Mouse (Mus musculus) forebrain, embryonic 10.5 days (tissue): ENCODE data around the gene Thsd7b. TPM values are rescaled to one million over a fixed set of nuclear protein-coding genes. Genes with fewer than 3 reads are reported as not detected.

Source experiments
- DNase-seq: peaks from one replicate; pipeline ENCODE4 v3.0.0-alpha.2; 2017; ENCODE audit warnings: low spot score; ENCODE audit errors: extremely low spot score
- H3K27ac ChIP-seq: fragments of 300-500 bp; sonication (generic); 2 replicates; pipeline ENCODE4 v1.5.1; 2016; ENCODE audit warnings: mild to moderate bottlenecking
- H3K27me3 ChIP-seq: fragments of 300-500 bp; sonication (generic); 2 replicates; pipeline ENCODE4 v1.6.1; 2016; ENCODE audit warnings: mild to moderate bottlenecking; ENCODE audit not compliant: poor library complexity, severe bottlenecking
- H3K36me3 ChIP-seq: fragments of 300-500 bp; sonication (generic); replicated peaks from 2 replicates; pipeline ENCODE4 v1.6.1; 2016; ENCODE audit warnings: mild to moderate bottlenecking, moderate library complexity
- H3K4me1 ChIP-seq: fragments of 300-500 bp; sonication (generic); 2 replicates; pipeline ENCODE4 v1.6.1; 2016
- H3K4me3 ChIP-seq: fragments of 300-500 bp; sonication (generic); 2 replicates; pipeline ENCODE4 v1.5.1; 2016; ENCODE audit warnings: mild to moderate bottlenecking, moderate library complexity
- H3K9me3 ChIP-seq: fragments of 300-500 bp; sonication (generic); 2 replicates; pipeline ENCODE4 v1.6.1; 2016; ENCODE audit warnings: mild to moderate bottlenecking, moderate library complexity
- WGBS: fragments of 180-500 bp; shearing (Covaris S2); methylation state at CpG from one replicate; pipeline ENCODE4 v1.1.7; 2016; 5-methylcytosine and 5-hydroxymethylcytosine counted together
- polyA plus RNA-seq: library from polyadenylated mRNA; unstranded; fragments of >200 nt; fragmentation: Nextera tagmentation; extraction: Ambion mirVana; gene quantifications from 2 replicates; pipeline ENCODE4 v1.2.1, GENCODE M21; 2016

The Thsd7b gene
- polyA plus RNA-seq, 1 experiment from 2014 or later, result 1.5 TPM

DNA sequence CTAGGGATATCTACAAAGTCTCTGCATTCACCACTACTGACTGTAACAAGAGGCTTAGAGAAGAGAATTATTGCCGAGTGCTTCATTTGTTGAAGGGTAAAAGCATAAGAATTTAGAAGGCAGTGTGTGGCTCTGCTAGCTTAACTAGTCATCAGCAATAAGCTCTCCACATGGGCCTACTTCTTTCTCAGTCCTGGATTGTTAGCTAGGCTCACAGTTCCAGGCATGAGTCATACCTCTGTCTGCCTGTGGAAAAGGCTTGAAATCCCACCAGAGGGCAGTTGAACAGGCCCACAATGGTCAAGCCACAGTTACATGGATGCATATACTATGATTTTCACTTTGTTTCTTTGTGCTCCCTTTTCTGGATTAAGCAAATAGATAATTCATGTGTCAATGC, 138.5 kb downstream of the Thsd7b start:
- Histone ChIP-seq H3K27me3 (no peaks in the 10 kb centered on the region), H3K27ac (no peak overlapping the region), H3K36me3 (no peaks in the 10 kb centered on the region), H3K9me3 (no peaks in the 10 kb centered on the region), H3K4me3 (no peak overlapping the region), H3K4me1 (no peaks in the 10 kb centered on the region)
- WGBS, result 93% methylated on average over 1 of the region's 1 CpGs
- DNase-seq, result no peak

DNA sequence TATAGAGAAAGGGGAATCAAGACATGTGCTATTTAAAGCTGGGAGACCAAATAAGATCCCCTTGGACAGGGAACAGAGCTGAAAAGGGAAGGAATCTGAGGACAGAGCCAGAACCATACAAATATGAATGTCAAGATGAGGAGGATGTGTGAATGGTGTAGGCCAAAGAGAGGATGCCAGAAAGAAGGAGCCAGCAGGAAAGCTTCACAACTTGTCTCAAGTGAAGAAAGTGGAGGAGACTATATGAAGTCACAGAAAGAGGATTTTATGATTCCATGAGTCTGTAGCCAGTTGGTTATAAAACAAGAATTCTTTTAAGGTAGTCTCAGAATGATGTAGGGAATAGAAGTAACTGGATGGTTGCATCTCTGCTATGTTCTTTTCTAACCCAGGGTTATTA, 148.5 kb downstream of the Thsd7b start:
- DNase-seq, result no peak
- H3K27me3 ChIP-seq, result no peaks in the 10 kb centered on the region

DNA sequence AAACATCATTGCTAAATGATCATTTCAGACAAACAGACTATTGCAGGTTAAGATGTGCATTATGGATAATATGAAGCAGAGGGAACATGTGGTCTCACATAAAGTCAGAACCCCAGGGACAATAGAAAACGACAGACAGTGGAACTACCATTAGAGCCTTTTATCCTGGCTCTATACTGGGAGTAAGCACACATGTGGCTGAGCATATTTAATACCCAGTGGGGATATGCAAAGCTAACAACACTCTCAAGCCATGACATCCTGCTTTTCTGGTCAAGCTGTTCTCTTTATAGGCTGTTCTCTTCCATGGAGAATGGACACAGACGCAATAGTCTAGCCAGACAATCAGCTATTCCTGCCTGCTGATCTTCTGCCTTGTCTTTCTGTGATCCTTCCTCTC, 191.3 kb downstream of the Thsd7b start:
- DNase-seq, result no peak
- 81% methylated on average over 2 of the region's 2 CpGs for WGBS
- H3K27ac ChIP-seq, result no peak overlapping the region

More for the DNA sequence above, 148.5 kb downstream of the Thsd7b start:
- Histone ChIP-seq H3K4me3 (no peak overlapping the region), H3K36me3 (no peaks in the 10 kb centered on the region), H3K4me1 (no peaks in the 10 kb centered on the region), H3K9me3 (no peaks in the 10 kb centered on the region), H3K27ac (no peak overlapping the region)

DNA sequence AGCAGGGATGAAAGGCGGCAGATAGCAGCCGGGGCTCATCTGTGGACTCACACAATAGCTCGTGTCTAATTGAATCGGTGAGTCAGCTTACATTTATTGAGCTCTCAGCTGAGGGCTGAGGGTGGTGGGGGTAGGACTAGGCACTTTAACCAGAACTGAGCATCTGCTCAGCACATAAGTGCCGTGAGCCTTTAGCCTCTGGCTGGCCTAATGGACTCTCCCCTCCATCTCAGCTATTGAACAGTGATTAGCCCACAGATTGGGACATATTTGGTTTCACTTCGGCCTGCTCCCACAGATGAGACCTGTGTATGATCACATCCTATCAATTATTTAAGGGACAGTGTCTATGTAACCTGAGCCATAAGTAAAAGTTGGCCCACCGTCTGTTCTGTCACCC, 200.4 kb downstream of the Thsd7b start:
- Histone ChIP-seq H3K9me3 (no peaks in the 10 kb centered on the region), H3K27me3 (no peaks in the 10 kb centered on the region), H3K4me3 (no peak overlapping the region), H3K4me1 (no peaks in the 10 kb centered on the region), H3K27ac (no peak overlapping the region), H3K36me3 (no peaks in the 10 kb centered on the region)
- WGBS, result 80% methylated on average over 7 of the region's 7 CpGs
- no peak for DNase-seq

More for the DNA sequence above, 191.3 kb downstream of the Thsd7b start:
- Histone ChIP-seq H3K27me3 (no peaks in the 10 kb centered on the region), H3K36me3 (no peaks in the 10 kb centered on the region), H3K4me1 (no peaks in the 10 kb centered on the region), H3K9me3 (no peaks in the 10 kb centered on the region), H3K4me3 (no peak overlapping the region)

DNA sequence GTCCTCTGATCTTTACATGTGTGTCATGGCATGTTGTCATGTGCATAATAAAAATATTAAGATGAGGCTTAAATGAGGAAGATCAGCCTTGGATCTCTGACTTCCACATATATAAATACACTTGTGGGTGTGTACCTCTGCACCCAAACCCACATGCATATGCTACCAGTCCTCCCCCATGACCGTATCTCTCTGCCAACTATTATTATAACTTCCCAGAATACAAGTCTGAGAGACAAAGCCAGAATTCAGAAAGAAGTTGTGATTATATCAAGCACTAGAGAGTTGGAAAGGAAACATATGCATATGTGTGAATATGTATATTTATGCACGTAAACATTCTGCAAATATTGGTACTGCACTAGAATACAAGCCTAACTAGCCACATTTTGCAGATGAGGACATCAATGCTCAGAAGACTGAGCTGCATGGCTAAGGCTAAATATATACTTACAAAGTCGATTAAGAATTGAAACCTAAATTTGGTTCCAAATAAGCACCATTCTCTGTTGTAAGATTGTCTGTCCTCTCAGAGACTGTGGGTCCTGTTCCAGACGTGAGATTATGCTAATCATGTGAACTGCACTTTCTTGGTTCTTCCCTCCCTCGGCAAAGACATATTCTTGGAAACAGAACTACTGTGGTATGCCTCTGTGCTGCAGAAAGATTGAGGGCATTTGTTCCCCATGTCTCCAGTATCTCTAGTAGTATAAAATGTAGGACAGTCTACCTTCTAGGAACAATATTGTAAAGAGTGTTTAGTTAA, 211.3 kb downstream of the Thsd7b start:
- H3K27ac ChIP-seq, result no peak overlapping the region
- no peaks in the 10 kb centered on the region for H3K27me3 ChIP-seq
- 85% methylated on average over 5 of the region's 5 CpGs for WGBS

DNA sequence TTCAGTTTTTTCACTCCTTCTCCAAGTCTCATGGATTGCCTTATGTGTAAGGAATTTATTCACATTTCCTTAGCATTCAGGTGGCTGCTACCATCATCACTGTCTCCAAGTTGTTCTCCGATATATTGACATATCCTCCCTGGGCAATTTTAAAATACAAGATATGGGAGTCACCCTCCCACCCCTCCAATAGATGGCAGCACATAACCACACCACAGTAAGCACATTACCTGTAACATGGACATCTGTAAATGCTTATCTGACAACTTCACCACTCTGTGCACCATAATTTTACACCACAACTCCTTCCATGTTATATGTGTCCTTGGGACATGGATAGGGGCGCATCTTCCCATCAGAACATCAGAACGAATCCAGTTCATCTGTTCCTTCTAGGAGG, 218.0 kb downstream of the Thsd7b start:
- Histone ChIP-seq H3K4me1 (no peaks in the 10 kb centered on the region), H3K27ac (no peak overlapping the region), H3K9me3 (no peaks in the 10 kb centered on the region), H3K36me3 (no peaks in the 10 kb centered on the region), H3K4me3 (no peak overlapping the region), H3K27me3 (no peaks in the 10 kb centered on the region)
- WGBS, result 92% methylated on average over 3 of the region's 3 CpGs
- DNase-seq, result no peak

More for the DNA sequence above, 211.3 kb downstream of the Thsd7b start:
- Histone ChIP-seq H3K4me1 (no peaks in the 10 kb centered on the region), H3K9me3 (no peaks in the 10 kb centered on the region), H3K36me3 (no peaks in the 10 kb centered on the region), H3K4me3 (no peak overlapping the region)
- no peak for DNase-seq

DNA sequence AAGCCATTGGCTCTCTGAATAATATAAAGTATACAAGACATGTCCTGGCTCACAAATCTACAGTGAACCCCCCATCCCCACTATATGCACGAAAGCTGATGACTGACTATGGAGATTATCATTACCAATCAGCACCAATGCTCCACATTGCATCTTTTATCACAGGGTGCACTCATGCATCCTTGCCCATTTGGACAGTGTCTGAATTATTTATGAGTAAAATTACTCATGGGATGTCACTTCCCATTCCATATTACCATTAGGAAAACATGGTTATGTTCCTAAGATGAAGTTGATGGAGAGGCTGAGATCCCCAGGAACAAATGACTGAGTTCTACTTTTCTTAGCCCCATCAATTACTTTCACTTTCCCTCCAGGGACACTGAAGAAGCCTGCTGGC, 220.8 kb downstream of the Thsd7b start:
- DNase-seq, result no peak
- Histone ChIP-seq H3K36me3 (no peaks in the 10 kb centered on the region), H3K27me3 (no peaks in the 10 kb centered on the region), H3K4me3 (no peak overlapping the region), H3K9me3 (no peaks in the 10 kb centered on the region), H3K27ac (no peak overlapping the region), H3K4me1 (no peaks in the 10 kb centered on the region)
- WGBS, result 88% methylated on average over 1 of the region's 1 CpGs

DNA sequence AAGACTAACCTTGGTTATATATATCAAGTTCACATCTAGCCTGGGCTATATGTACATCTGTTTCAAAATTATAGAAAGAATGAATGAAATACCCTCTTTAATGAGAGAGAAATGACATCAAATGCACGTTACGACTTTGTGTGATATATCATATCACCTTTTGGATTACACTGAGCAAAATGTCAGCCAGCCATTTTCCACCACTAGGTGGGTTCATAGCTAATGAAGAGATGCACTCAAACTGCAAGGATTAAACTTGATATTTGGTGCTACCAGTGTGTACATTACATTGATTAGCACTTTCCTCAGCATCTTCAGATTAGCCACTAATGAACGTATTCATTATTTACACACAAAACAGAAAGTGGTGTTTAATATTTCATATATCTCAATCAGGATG, 228.6 kb downstream of the Thsd7b start:
- no peaks in the 10 kb centered on the region for H3K27me3 ChIP-seq
- H3K4me3 ChIP-seq, result no peak overlapping the region
- 85% methylated on average over 3 of the region's 3 CpGs for WGBS
- no peak overlapping the region for H3K27ac ChIP-seq
- H3K36me3 ChIP-seq, result no peaks in the 10 kb centered on the region
- H3K4me1 ChIP-seq, result peaks cover 3% of the 10 kb centered on the region; the same call in 1 of the 2 replicates
- no peak for DNase-seq
- no peaks in the 10 kb centered on the region for H3K9me3 ChIP-seq

DNA sequence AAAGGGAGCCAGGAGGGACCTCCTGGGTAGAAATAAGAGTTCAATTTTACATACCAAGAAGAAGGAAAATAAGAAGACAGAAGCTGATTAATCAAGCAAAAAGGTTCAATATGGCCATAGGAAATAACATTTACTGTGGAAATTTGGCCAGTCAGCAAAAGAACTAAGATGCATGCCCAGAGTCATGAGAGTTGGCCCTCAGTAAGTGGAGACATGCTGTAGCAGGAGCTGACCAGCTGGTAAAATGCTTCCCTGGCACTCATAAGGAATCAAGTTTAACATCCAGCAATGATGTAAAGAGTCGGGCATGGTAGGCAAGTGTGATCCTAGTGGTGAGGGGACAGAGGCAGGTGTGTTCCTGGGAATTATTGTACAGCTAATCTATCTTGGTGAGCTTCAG, 243.3 kb downstream of the Thsd7b start:
- DNase-seq, result no peak
- Histone ChIP-seq H3K27me3 (no peaks in the 10 kb centered on the region), H3K4me3 (no peak overlapping the region), H3K27ac (no peak overlapping the region), H3K9me3 (no peaks in the 10 kb centered on the region), H3K4me1 (no peaks in the 10 kb centered on the region), H3K36me3 (no peaks in the 10 kb centered on the region)
- WGBS, result 83% methylated on average over 1 of the region's 1 CpGs

DNA sequence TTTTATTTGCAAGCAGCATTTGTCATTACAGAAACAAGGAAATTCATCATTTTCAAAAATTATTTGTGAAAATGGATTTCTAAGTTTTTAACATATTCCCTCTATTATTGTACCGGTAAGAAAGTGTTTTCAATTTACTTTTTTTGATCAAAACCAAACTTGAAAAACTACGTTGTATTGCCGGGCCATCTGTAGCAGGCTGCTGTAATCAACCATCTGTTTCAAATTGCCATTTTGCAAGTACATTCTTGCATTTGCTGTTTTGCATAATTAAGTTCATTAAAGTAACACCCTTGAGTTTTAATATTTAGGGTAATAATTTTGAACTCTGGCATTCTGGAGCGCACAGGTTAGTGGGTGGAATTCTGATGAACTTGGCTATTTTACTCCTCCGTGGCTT, 246.6 kb downstream of the Thsd7b start:
- Histone ChIP-seq H3K27me3 (no peaks in the 10 kb centered on the region), H3K4me1 (no peaks in the 10 kb centered on the region), H3K36me3 (no peaks in the 10 kb centered on the region), H3K27ac (no peak overlapping the region), H3K9me3 (no peaks in the 10 kb centered on the region), H3K4me3 (no peak overlapping the region)
- DNase-seq, result no peak
- WGBS, result 93% methylated on average over 5 of the region's 5 CpGs

DNA sequence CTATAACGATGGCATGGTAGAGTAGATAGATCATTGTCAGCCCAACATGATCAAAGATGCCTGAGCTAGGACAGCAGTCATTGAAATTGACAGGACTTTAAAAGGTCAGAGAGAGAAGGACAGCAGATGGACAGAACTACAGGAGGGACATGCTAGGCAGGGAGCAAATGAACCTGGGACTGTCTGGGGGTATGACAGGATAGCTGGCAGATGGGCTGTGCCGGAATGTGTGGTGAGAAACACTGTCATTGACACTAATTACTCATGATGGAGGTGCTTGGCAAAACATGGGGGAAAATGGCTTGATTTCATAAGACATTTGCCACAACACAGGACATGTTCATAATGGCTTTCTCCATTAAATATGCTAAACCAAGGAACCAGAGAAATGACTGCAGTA, 253.9 kb downstream of the Thsd7b start:
- no peaks in the 10 kb centered on the region for H3K36me3 ChIP-seq
- DNase-seq, result no peak
- WGBS, result 95% methylated on average over 2 of the region's 2 CpGs
- H3K4me1 ChIP-seq, result no peaks in the 10 kb centered on the region
- H3K9me3 ChIP-seq, result no peaks in the 10 kb centered on the region
- H3K4me3 ChIP-seq, result no peak overlapping the region
- H3K27me3 ChIP-seq, result no peaks in the 10 kb centered on the region
- H3K27ac ChIP-seq, result no peak overlapping the region

DNA sequence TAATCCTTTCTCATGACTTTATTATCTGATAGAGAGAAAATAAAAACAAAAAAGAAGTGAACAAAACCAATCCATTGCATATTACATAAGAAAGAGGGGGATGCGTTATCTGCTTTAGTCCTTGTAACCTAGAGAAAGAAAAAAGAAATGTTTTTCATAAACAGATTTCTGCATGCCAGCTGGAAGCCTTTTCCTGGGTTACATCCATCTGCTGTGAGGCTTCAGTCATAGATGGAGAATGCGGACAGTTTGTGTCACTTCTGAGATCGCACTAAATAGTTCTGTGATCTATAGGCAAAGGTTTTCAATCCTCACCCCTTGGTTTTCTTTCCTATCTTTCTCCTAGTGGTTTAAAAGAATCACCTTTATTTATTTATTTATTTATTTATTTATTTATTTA, 259.1 kb downstream of the Thsd7b start:
- DNase-seq, result no peak
- H3K4me1 ChIP-seq, result no peaks in the 10 kb centered on the region
- no peak overlapping the region for H3K4me3 ChIP-seq
- H3K27ac ChIP-seq, result no peak overlapping the region
- H3K27me3 ChIP-seq, result no peaks in the 10 kb centered on the region
- WGBS, result 87% methylated on average over 3 of the region's 3 CpGs
- no peaks in the 10 kb centered on the region for H3K9me3 ChIP-seq
- no peaks in the 10 kb centered on the region for H3K36me3 ChIP-seq

DNA sequence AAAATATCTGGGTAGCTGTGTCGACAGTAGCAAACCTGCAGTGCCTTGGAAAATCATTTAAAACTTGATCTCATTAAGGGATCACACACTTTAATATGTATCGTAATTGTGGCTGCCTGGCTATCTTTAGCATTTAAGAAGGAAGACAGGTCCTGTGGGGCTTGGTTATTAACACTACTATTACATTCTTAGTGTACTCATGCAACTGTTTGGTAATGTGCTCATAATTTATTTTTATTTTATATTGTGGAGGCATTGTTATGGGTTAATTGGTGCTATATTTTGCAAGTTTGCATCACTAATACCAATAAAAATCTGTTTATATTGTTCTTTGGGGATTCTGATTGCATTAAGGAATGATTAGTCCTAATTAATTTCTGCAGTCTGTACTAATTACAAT, 265.4 kb downstream of the Thsd7b start:
- no peak for DNase-seq
- H3K27ac ChIP-seq, result no peak overlapping the region
- H3K27me3 ChIP-seq, result no peaks in the 10 kb centered on the region
- no peaks in the 10 kb centered on the region for H3K9me3 ChIP-seq
- H3K4me1 ChIP-seq, result no peaks in the 10 kb centered on the region
- no peak overlapping the region for H3K4me3 ChIP-seq
- WGBS, result 87% methylated on average over 2 of the region's 2 CpGs
- no peaks in the 10 kb centered on the region for H3K36me3 ChIP-seq

DNA sequence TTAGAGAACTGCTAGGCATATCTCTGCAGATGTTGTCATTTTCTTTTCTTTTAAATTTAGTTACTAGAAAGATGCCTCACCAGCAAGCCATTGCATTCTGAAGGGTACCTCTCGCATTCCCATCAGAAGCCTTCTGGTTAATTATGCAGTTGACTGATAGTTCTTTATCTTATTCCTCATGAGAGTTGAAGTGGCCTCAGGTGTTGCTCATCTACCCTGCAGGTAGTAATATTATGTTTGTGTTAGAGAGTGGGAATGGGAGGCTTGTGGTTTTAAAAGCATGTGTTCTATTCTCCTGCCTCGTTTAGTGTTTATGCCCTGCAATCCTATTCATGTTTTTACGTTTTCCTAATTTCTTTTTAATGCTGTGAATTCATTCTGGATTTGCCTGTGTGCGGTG, 265.9 kb downstream of the Thsd7b start:
- 90% methylated on average over 4 of the region's 4 CpGs for WGBS
- no peak for DNase-seq

More for the DNA sequence above, 265.9 kb downstream of the Thsd7b start:
- Histone ChIP-seq H3K27me3 (no peaks in the 10 kb centered on the region), H3K4me3 (no peak overlapping the region), H3K36me3 (no peaks in the 10 kb centered on the region), H3K4me1 (no peaks in the 10 kb centered on the region), H3K9me3 (no peaks in the 10 kb centered on the region), H3K27ac (no peak overlapping the region)
